Mouse (Mus musculus) 416B (cell line): ENCODE measurements around the gene 9530053A07Rik.
A peak's percentile ranks its signal among the peaks of the same experiment; 100 is the strongest.
"Not testable (repeated sequence)": the region's sequence is repeated elsewhere in the genome, so short reads cannot be mapped to it uniquely, and the experiment has no call there.

Experiments
- DNase-seq: peaks from one replicate; pipeline ENCODE4 v3.0.0; 2011; ENCODE audit warnings: low read depth

Gene 9530053A07Rik

GRCm38 (mm10) chr7:28129166-28129565, at the start of gene 9530053A07Rik:
TSS of gene 9530053A07Rik (plus strand) at chr7:28129466.
- no peak for DNase-seq

GRCm38 (mm10) chr7:28084215-28084614, 45.1 kb upstream of the 9530053A07Rik start:
- no peak for DNase-seq

GRCm38 (mm10) chr7:28086236-28086635, 43.0 kb upstream of the 9530053A07Rik start:
- no peak for DNase-seq

- DNase-seq: no peak
Measured at GRCm38 (mm10) chr7:28093541-28093940, 35.7 kb upstream of the 9530053A07Rik start.

- no peak for DNase-seq
Measured at GRCm38 (mm10) chr7:28099101-28099500, 30.2 kb upstream of the 9530053A07Rik start.

GRCm38 (mm10) chr7:28100596-28101590, 28.4 kb upstream of the 9530053A07Rik start:
- DNase-seq: peak; percentile 22

GRCm38 (mm10) chr7:28102936-28103335, 26.3 kb upstream of the 9530053A07Rik start:
- not testable (repeated sequence) for DNase-seq

GRCm38 (mm10) chr7:28104670-28105069, 24.6 kb upstream of the 9530053A07Rik start:
- DNase-seq: no peak

GRCm38 (mm10) chr7:28106241-28106640, 23.0 kb upstream of the 9530053A07Rik start:
- no peak for DNase-seq

- no peak for DNase-seq
Measured at GRCm38 (mm10) chr7:28114648-28115047, 14.6 kb upstream of the 9530053A07Rik start.

- peak; percentile 54 for DNase-seq
Measured at GRCm38 (mm10) chr7:28137613-28138012, 8.3 kb downstream of the 9530053A07Rik start.

GRCm38 (mm10) chr7:28148263-28148662, 19.0 kb downstream of the 9530053A07Rik start:
- DNase-seq: peak; percentile 63

- DNase-seq: no peak
Measured at GRCm38 (mm10) chr7:28149841-28150240, 20.6 kb downstream of the 9530053A07Rik start.

GRCm38 (mm10) chr7:28151584-28152221, 22.4 kb downstream of the 9530053A07Rik start:
- DNase-seq: peak; percentile 50

GRCm38 (mm10) chr7:28153595-28153994, 24.3 kb downstream of the 9530053A07Rik start:
- not testable (repeated sequence) for DNase-seq

GRCm38 (mm10) chr7:28159292-28159691, 30.0 kb downstream of the 9530053A07Rik start:
- no peak for DNase-seq

- DNase-seq: no peak
Measured at GRCm38 (mm10) chr7:28159893-28160292, 30.6 kb downstream of the 9530053A07Rik start.

GRCm38 (mm10) chr7:28161163-28161749, 32.0 kb downstream of the 9530053A07Rik start:
- no peak for DNase-seq

- DNase-seq: peak; percentile 28
Measured at GRCm38 (mm10) chr7:28165406-28165805, 36.1 kb downstream of the 9530053A07Rik start.

- peak; percentile 93 for DNase-seq
Measured at GRCm38 (mm10) chr7:28168320-28169115, 39.3 kb downstream of the 9530053A07Rik start.
